Mouse (Mus musculus) embryo, embryonic 11.5 days (tissue): ENCODE results near the gene Sv2b.
"Not testable (repeated sequence)": the region's sequence is repeated elsewhere in the genome, so short reads cannot be mapped to it uniquely, and the experiment has no call there.

Experiments
- DNase-seq: peaks from one replicate; pipeline ENCODE4 v3.0.0-alpha.2; 2012; ENCODE audit warnings: low read depth, low spot score

Gene Sv2b

GRCm38 (mm10) chr7:75209221-75209641, 99.8 kb downstream of the Sv2b start:
- peak; percentile 27 for DNase-seq

GRCm38 (mm10) chr7:75207965-75208644, 101.0 kb downstream of the Sv2b start:
- DNase-seq, result no peak

GRCm38 (mm10) chr7:75206671-75207070, 102.4 kb downstream of the Sv2b start:
- DNase-seq, result no peak

- DNase-seq, result no peak
Observed at GRCm38 (mm10) chr7:75205386-75205785, 103.7 kb downstream of the Sv2b start.

GRCm38 (mm10) chr7:75194919-75195230, 114.2 kb downstream of the Sv2b start:
- not testable (repeated sequence) for DNase-seq

GRCm38 (mm10) chr7:75194158-75194918, 114.7 kb downstream of the Sv2b start:
- no peak for DNase-seq

GRCm38 (mm10) chr7:75190192-75190591, 118.9 kb downstream of the Sv2b start:
- DNase-seq, result no peak

- DNase-seq, result no peak
Observed at GRCm38 (mm10) chr7:75175042-75175441, 134.0 kb downstream of the Sv2b start.

- DNase-seq, result no peak
Observed at GRCm38 (mm10) chr7:75167481-75167880, 141.6 kb downstream of the Sv2b start.

- no peak for DNase-seq
Observed at GRCm38 (mm10) chr7:75147174-75147573, 161.9 kb downstream of the Sv2b start.

- DNase-seq, result no peak
Observed at GRCm38 (mm10) chr7:75142800-75143199, 166.3 kb downstream of the Sv2b start.

GRCm38 (mm10) chr7:75141919-75142700, 167.0 kb downstream of the Sv2b start:
- peak; percentile 24 for DNase-seq

GRCm38 (mm10) chr7:75139306-75139705, 169.8 kb downstream of the Sv2b start:
- no peak for DNase-seq

- DNase-seq, result peak; percentile 56
Observed at GRCm38 (mm10) chr7:75134710-75135617, 174.1 kb downstream of the Sv2b start.

GRCm38 (mm10) chr7:75128036-75128435, 181.0 kb downstream of the Sv2b start:
- DNase-seq, result no peak

GRCm38 (mm10) chr7:75124067-75124466, 185.0 kb downstream of the Sv2b start:
- no peak for DNase-seq

- DNase-seq, result no peak
Observed at GRCm38 (mm10) chr7:75118022-75118673, 190.9 kb downstream of the Sv2b start.

- peak; percentile 36 for DNase-seq
Observed at GRCm38 (mm10) chr7:75110689-75111088, 198.4 kb downstream of the Sv2b start.

- peak; percentile 31 for DNase-seq
Observed at GRCm38 (mm10) chr7:75107441-75107840, 201.6 kb downstream of the Sv2b start.

- DNase-seq, result no peak
Observed at GRCm38 (mm10) chr7:75103900-75104299, 205.2 kb downstream of the Sv2b start.
